7 mouse cellular contexts compared by ENCODE assay signal in the genomic region with DNA sequence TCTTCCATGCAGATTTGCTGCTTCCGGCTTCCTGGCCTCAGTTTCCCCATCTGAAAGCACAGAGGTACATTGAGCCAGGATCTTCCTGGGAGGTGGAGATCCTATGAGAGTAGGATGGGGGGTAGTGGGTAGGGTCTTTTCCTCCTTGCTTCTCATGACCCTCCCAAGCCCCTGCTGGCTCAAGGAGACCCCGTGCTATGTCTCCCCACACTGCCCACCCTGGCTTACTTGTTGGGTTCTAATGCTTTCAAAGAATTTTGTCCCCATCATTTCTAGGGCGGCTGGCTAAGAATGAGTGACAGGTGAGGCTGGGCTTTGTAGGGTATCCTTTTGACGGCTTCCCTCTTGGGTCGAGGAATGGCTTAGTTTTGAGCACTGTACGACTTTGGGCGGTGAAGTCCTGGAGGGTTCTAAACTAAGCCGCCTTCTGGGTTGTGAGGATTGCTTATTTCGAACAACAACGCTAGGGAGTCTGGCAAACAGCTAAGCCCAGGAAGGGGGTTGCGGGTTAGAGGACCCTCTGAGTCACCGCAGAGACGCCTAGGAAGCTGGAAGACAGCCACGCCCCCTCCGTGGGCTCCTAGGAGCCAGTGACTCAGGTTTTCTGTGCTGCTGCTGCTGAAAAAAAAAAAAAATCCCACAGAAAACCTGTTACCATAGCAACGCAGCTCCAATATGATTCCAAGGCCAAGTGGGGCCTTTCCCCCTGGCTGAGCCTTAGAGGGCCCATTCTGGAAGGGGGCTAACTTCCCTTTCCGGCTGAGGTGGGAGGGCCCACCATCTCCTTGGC. TPM values are rescaled to one million over a fixed set of nuclear protein-coding genes. Genes with fewer than 3 reads are reported as not detected.
DNase-seq lines count a peak whose midpoint lies in the region; ATAC-seq and TF ChIP-seq lines count a peak whose summit lies in the region.

No protein-coding gene starts in this region.

- no peaks in the 10 kb centered on the region for H3K9me3 ChIP-seq in lung, postnatal 0 days (ENCODE audit: low read length)
- no peaks in the 10 kb centered on the region for H3K9me3 ChIP-seq in limb, embryonic 10.5 days (replicated peaks)

- H3K9ac ChIP-seq in lung, postnatal 0 days (replicated peaks; ENCODE audit: low read depth) = no peak overlapping the region

- TF ChIP-seq EP300 in lung, postnatal 0 days (IDR thresholded peaks at IDR 0.05) = no peak

- H3K4me1 ChIP-seq in lung, postnatal 0 days (ENCODE audit: insufficient read depth, low read depth, low read length) = peaks cover 9% of the 10 kb centered on the region
- peaks cover 5% of the 10 kb centered on the region for H3K4me1 ChIP-seq in brown adipose tissue, adult 24 weeks (ENCODE audit: control insufficient read depth, insufficient read depth, insufficient read length, low read length)
- peaks cover 45% of the 10 kb centered on the region for H3K4me1 ChIP-seq in limb, embryonic 10.5 days

- no peak overlapping the region for H3K27ac ChIP-seq in lung, postnatal 0 days (ENCODE audit: low read length)
- H3K27ac ChIP-seq in brown adipose tissue, adult 24 weeks (replicated peaks; ENCODE audit: low read depth, low read length) = no peak overlapping the region
- peak overlapping the region; percentile 98 for H3K27ac ChIP-seq in limb, embryonic 10.5 days

- 25% methylated on average over 17 of the region's 17 CpGs for WGBS in lung, postnatal 0 days
- WGBS in limb, embryonic 10.5 days = 76% methylated on average over 17 of the region's 17 CpGs

- H3K4me3 ChIP-seq in lung, postnatal 0 days (ENCODE audit: low read depth, low read length) = peak overlapping the region; percentile 63; the same call in 1 of the 2 replicates
- peak overlapping the region; percentile 75 for H3K4me3 ChIP-seq in brown adipose tissue, adult 24 weeks (ENCODE audit: insufficient read depth, low read depth, low read length)
- H3K4me3 ChIP-seq in limb, embryonic 10.5 days = peak overlapping the region; percentile 85

- no peaks in the 10 kb centered on the region for H3K27me3 ChIP-seq in lung, postnatal 0 days (replicated peaks; ENCODE audit: insufficient read depth, low read length)
- H3K27me3 ChIP-seq in limb, embryonic 10.5 days (ENCODE audit: low read depth, poor library complexity, severe bottlenecking) = no peaks in the 10 kb centered on the region

- no peak for TF ChIP-seq CTCF in lung, postnatal 0 days (IDR thresholded peaks at IDR 0.05)

- no peaks in the 10 kb centered on the region for H3K36me3 ChIP-seq in lung, postnatal 0 days (ENCODE audit: insufficient read depth, low read length)
- peaks cover 68% of the 10 kb centered on the region for H3K36me3 ChIP-seq in limb, embryonic 10.5 days

- H3K4me2 ChIP-seq in lung, postnatal 0 days (replicated peaks; ENCODE audit: low read depth, low read length) = peak overlapping the region; percentile 79

- DNase-seq in lung, postnatal 0 days (ENCODE audit: low spot score) = peak; percentile 78
- no peak for DNase-seq in lung, adult 18-20 months
- DNase-seq in limb, embryonic 10.5 days (ENCODE audit: low spot score) = no peak
- peak; percentile 85 to 88 for DNase-seq in right cerebral cortex, adult 2 months (ENCODE audit: low spot score in 2 of 2)
- DNase-seq in thymus, postnatal 25 days = no peak

- no peak for ATAC-seq in lung, postnatal 0 days
- peak; percentile 23; the same call in 1 of the 2 replicates for ATAC-seq in granulocyte monocyte progenitor cell, adult 5-6 weeks (replicated peaks; ENCODE audit: poor library complexity, severe bottlenecking)

RNA-seq across cellular contexts. Expression of a gene that starts 3.8 kb away (rescaled TPM):
- 69.1 and 81.4 TPM in 2 replicates for polyA plus RNA-seq in lung, postnatal 0 days (2015; fragmentation: Nextera tagmentation; extraction: Ambion mirVana)
- polyA plus RNA-seq in brown adipose tissue, adult 24 weeks (2012; ENCODE audit: insufficient read depth, insufficient read length, missing spikeins) = 9.1 and 16.2 TPM in 2 replicates
- total RNA-seq in granulocyte monocyte progenitor cell, adult 5-6 weeks (2014; fragmentation: Nextera tagmentation) = not detected in 2 replicates
- not detected in 2 replicates for total RNA-seq in granulocyte monocyte progenitor cell, adult 5-6 weeks (2017)
- polyA plus RNA-seq in limb, embryonic 10.5 days (2016; fragmentation: Nextera tagmentation; extraction: Ambion mirVana) = 806 and 864 TPM in 2 replicates

RNA-seq across cellular contexts. Expression of a gene that starts 57.3 kb away (rescaled TPM):
- 18,716 and 19,008 TPM in 2 replicates for polyA plus RNA-seq in lung, postnatal 0 days (2015; fragmentation: Nextera tagmentation; extraction: Ambion mirVana)
- polyA plus RNA-seq in brown adipose tissue, adult 24 weeks (2012; ENCODE audit: insufficient read depth, insufficient read length, missing spikeins) = 1,228 and 1,297 TPM in 2 replicates
- 2,571 and 3,677 TPM in 2 replicates for total RNA-seq in granulocyte monocyte progenitor cell, adult 5-6 weeks (2014; fragmentation: Nextera tagmentation)
- 2,475 and 4,369 TPM in 2 replicates for total RNA-seq in granulocyte monocyte progenitor cell, adult 5-6 weeks (2017)
- polyA plus RNA-seq in limb, embryonic 10.5 days (2016; fragmentation: Nextera tagmentation; extraction: Ambion mirVana) = 13,950 and 14,682 TPM in 2 replicates

Comparison
In these comparisons a context has a peak if more than half of its experiments do, and no peak if none do; other contexts are left out.
1. DNase-seq: peak in lung, postnatal 0 days (single experiment) and right cerebral cortex, adult 2 months (2 of 2); none in lung, adult 18-20 months (0 of 2), limb, embryonic 10.5 days (single experiment) and thymus, postnatal 25 days (single experiment).
2. RNA of a gene that starts 57.3 kb away (polyA plus RNA-seq): 18,716 to 19,008 TPM in lung, postnatal 0 days and 13,950 to 14,682 TPM in limb, embryonic 10.5 days; 1,228 to 1,297 TPM in brown adipose tissue, adult 24 weeks; every median in the first group is over 10 times any median in the second.
3. Peak in every context shown above with its lines, with median percentiles within 50 percentile points of each other: H3K4me3 ChIP-seq.